Mouse (Mus musculus) testis, adult 2 months (tissue): ENCODE results near the gene Ms4a4a.

Source experiments
- CTCF ChIP-seq: fragments of 200-500 bp; IDR thresholded peaks from 2 replicates; pipeline ENCODE4 v1.5.1; 2012; ENCODE audit warnings: low read depth, mild to moderate bottlenecking, inconsistent platforms, low read length, moderate library complexity; ENCODE audit not compliant: control insufficient read depth, insufficient read depth, insufficient replicate concordance
- POLR2A ChIP-seq: fragments of 200-500 bp; IDR thresholded peaks from 2 replicates; pipeline ENCODE4 v1.6.1; 2012; ENCODE audit warnings: low read depth, mild to moderate bottlenecking, inconsistent platforms, low read length, moderate library complexity; ENCODE audit not compliant: control insufficient read depth

DNA sequence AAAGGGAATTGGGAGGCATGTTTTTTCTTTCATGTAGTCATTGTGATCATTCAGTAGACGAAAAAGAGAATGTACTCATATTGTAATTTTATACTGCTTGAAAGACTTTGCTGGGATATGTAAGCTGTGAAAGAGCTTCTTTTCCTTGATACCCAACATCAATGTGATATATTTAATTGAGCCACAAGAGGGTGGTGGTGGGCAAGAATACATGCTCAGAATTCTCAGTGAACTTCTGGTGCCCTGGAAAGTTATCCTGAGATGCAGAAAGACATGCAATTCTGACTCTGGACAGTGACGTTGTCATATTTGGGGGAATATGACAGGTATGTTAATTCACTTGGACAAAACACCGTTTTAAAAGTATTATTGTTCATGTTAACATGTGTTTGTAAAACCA, 15.2 kb upstream of the Ms4a4a start:
- TF ChIP-seq POLR2A (no peak), CTCF (no peak)
